Mouse (Mus musculus) liver, postnatal 0 days (tissue): ENCODE data around the gene Syt15.

ENCODE experiments used
- CTCF ChIP-seq: sonication (generic); IDR thresholded peaks from 2 replicates; pipeline ENCODE4 v1.5.1; 2016; ENCODE audit warnings: antibody characterized with exemption, low read depth
- EP300 ChIP-seq: IDR thresholded peaks from 2 replicates; pipeline ENCODE4 v1.6.1; 2016; ENCODE audit warnings: antibody characterized with exemption, low read depth, mild to moderate bottlenecking

DNA sequence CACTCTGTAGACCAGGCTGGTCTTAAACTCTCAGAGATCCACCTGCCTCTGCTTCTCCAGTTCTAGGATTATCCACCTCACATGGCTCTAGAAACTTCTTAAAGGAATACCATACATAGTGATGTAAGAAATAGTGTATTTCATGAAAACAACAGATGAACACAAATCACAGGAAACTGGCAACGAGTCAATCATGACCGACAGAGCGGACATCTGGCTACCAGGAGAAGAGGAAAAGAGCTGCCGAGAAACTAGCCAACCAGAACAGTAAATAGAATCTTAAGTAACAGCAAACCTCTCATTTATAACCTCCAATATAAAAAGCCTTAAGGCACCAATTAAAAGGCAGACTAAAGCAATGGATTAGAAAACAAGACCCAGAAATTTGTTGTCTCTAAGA is 60.3 kb downstream of the Syt15 start:
- TF ChIP-seq CTCF: no peak
- no peak for TF ChIP-seq EP300
